Mouse (Mus musculus) CH12.LX (cell line): ENCODE data around the gene Ube2z.

Experiments used
- BHLHE40 ChIP-seq: IDR thresholded peaks from 2 replicates; pipeline ENCODE4 v1.6.1; 2011; ENCODE audit warnings: mild to moderate bottlenecking, low read depth, low read length, improper control_type of control experiment
- CHD1 ChIP-seq: IDR thresholded peaks from 2 replicates; pipeline ENCODE4 v1.6.1; 2012; ENCODE audit warnings: low read depth, low read length, improper control_type of control experiment, inconsistent platforms
- CTCF ChIP-seq, 2 experiments: IDR thresholded peaks in 1 of 2; conservative IDR thresholded peaks in 1 of 2; 2 replicates each; pipeline ENCODE4 v1.5.1; 2011 to 2012; ENCODE audit warnings: low read depth in 2 of 2, low read length in 2 of 2, improper control_type of control experiment in 1 of 2, inconsistent platforms in 1 of 2, mild to moderate bottlenecking in 1 of 2, moderate library complexity in 1 of 2
- EP300 ChIP-seq: IDR thresholded peaks from 2 replicates; pipeline ENCODE4 v1.6.1; 2011; ENCODE audit warnings: low read length, improper control_type of control experiment
- KAT2A ChIP-seq: IDR thresholded peaks from 2 replicates; pipeline ENCODE4 v1.6.1; 2012; ENCODE audit warnings: low read length, improper control_type of control experiment, inconsistent platforms; ENCODE audit not compliant: insufficient replicate concordance
- NRF1 ChIP-seq: IDR thresholded peaks from 2 replicates; pipeline ENCODE4 v1.6.1; 2014; ENCODE audit warnings: low read depth, mild to moderate bottlenecking, inconsistent platforms, low read length, improper control_type of control experiment, moderate library complexity
- POLR2AphosphoS2 ChIP-seq: IDR thresholded peaks from 2 replicates; pipeline ENCODE4 v1.6.1; 2011; ENCODE audit warnings: low read depth, low read length, improper control_type of control experiment
- ZC3H11A ChIP-seq: IDR thresholded peaks from 2 replicates; pipeline ENCODE4 v1.6.1; 2012; ENCODE audit warnings: low read depth, mild to moderate bottlenecking, inconsistent platforms, low read length, improper control_type of control experiment

- TF ChIP-seq CTCF (conservative IDR thresholded peaks at IDR 0.05 in 1 of 2, IDR thresholded peaks at IDR 0.05 in 1 of 2; ENCODE audit: low read depth in 2 of 2, low read length in 2 of 2) (no peak), NRF1 (no peak), EP300 (no peak), POLR2AphosphoS2 (no peak), ZC3H11A (no peak), BHLHE40 (no peak; the same call in 1 of the 2 replicates), KAT2A (no peak), CHD1 (no peak)
Observed at GRCm38 (mm10) chr11:96064521-96065214, 520 bp downstream of the Ube2z start.
